Mouse (Mus musculus): ENCODE measurements at regions not wholly inside any gene's neighbourhood (a gene's known extent, or its start where the extent isn't known, plus 50 kb on each side); places are given as distances from the start of the nearest gene placed in this dataset.

GRCm38 (mm10) chr9:92661938-92662337 is 119.9 kb downstream of the Plod2 start:
- H3K4me3 ChIP-seq (replicated peaks; ENCODE audit: low read depth, low read length), result no peak overlapping the region
- TF ChIP-seq CTCF (IDR thresholded peaks at IDR 0.05; ENCODE audit: low read depth), result no peak
- no peak overlapping the region for H3K27ac ChIP-seq
- H3K4me2 ChIP-seq (ENCODE audit: low read length), result no peak overlapping the region
- no peaks in the 10 kb centered on the region for H3K36me3 ChIP-seq (ENCODE audit: insufficient read depth, low read length)
- no peaks in the 10 kb centered on the region for H3K4me1 ChIP-seq (replicated peaks; ENCODE audit: insufficient read depth, low read length)
- no peak overlapping the region for H3K9ac ChIP-seq (ENCODE audit: low read depth, low read length)
- DNase-seq (ENCODE audit: low spot score) (no peak), ATAC-seq (replicated peaks; ENCODE audit: low FRiP score, low read depth) (no peak)
- WGBS, result 63% methylated on average over 2 of the region's 2 CpGs
- H3K27me3 ChIP-seq (ENCODE audit: insufficient read depth, low read length), result no peaks in the 10 kb centered on the region
- H3K9me3 ChIP-seq (replicated peaks; ENCODE audit: low read length), result no peaks in the 10 kb centered on the region

DNA sequence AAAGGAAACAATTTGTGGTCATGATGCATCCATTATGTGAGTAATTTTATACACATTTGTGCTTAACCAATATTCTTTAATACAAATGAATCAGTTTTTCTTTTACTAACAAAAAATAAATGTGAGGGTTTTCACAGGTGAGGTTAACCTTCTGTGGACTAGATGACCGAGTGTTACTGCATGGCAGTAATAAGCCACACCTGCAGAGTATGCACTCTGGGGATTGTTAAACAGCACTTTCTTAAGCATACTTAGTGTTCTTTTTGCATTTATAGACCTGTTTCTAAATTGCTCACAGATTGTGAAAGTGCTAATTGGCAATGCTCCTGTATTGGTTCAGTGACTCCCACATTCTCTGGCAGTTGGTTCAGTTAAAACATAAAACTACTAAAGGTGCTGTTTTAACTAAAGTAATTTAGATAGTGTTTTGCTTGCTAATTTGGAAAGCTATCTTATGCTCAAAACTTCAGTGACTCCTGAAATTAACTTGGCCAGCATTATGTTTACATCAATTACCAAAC is 125.4 kb downstream of the Plod2 start:
- ATAC-seq (replicated peaks; ENCODE audit: low FRiP score, low read depth), result no peak
- Histone ChIP-seq H3K9ac (ENCODE audit: low read depth, low read length) (no peak overlapping the region), H3K36me3 (ENCODE audit: insufficient read depth, low read length) (no peaks in the 10 kb centered on the region), H3K4me2 (ENCODE audit: low read length) (no peak overlapping the region), H3K27ac (no peak overlapping the region), H3K4me3 (replicated peaks; ENCODE audit: low read depth, low read length) (no peak overlapping the region), H3K9me3 (replicated peaks; ENCODE audit: low read length) (no peaks in the 10 kb centered on the region), H3K4me1 (replicated peaks; ENCODE audit: insufficient read depth, low read length) (no peaks in the 10 kb centered on the region), H3K27me3 (ENCODE audit: insufficient read depth, low read length) (no peaks in the 10 kb centered on the region)
- no peak for TF ChIP-seq CTCF (IDR thresholded peaks at IDR 0.05; ENCODE audit: low read depth)
- no peak for DNase-seq (ENCODE audit: low spot score)
- 66% methylated on average over 1 of the region's 1 CpGs for WGBS

DNA sequence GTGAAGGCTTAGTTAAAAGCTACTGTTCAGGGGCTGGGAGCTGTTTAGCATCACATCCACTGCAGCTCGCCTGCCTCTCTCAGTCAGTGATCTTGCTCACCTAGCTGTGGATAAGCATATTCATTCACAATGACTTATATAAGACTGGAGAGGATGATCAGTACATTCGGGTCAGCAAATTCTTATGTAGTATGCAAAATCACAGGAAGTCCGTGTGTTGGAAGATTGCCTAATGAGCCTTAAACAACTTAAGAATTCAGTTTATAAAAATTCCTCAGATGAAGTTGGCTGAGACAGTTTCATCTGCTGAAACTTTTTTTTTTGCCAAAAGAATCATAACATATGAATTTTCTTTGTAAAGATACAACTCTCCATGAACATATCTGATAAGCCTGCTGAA is 129.9 kb downstream of the Plod2 start:
- H3K9me3 ChIP-seq (replicated peaks; ENCODE audit: low read length), result no peaks in the 10 kb centered on the region
- no peak for TF ChIP-seq CTCF (IDR thresholded peaks at IDR 0.05; ENCODE audit: low read depth)
- WGBS, result 74% methylated on average over 3 of the region's 3 CpGs
- no peak for DNase-seq (ENCODE audit: low spot score)
- ATAC-seq (replicated peaks; ENCODE audit: low FRiP score, low read depth), result no peak
- H3K4me2 ChIP-seq (ENCODE audit: low read length), result no peak overlapping the region
- no peak overlapping the region for H3K9ac ChIP-seq (ENCODE audit: low read depth, low read length)
- no peak overlapping the region for H3K27ac ChIP-seq
- no peaks in the 10 kb centered on the region for H3K36me3 ChIP-seq (ENCODE audit: insufficient read depth, low read length)
- H3K4me3 ChIP-seq (replicated peaks; ENCODE audit: low read depth, low read length), result no peak overlapping the region
- H3K27me3 ChIP-seq (ENCODE audit: insufficient read depth, low read length), result no peaks in the 10 kb centered on the region
- no peaks in the 10 kb centered on the region for H3K4me1 ChIP-seq (replicated peaks; ENCODE audit: insufficient read depth, low read length)

GRCm38 (mm10) chr9:92694361-92695016 is 152.5 kb downstream of the Plod2 start:
- no peak overlapping the region for H3K27ac ChIP-seq
- TF ChIP-seq CTCF (IDR thresholded peaks at IDR 0.05; ENCODE audit: low read depth), result no peak
- peak; percentile 75 for DNase-seq (ENCODE audit: low spot score)

DNA sequence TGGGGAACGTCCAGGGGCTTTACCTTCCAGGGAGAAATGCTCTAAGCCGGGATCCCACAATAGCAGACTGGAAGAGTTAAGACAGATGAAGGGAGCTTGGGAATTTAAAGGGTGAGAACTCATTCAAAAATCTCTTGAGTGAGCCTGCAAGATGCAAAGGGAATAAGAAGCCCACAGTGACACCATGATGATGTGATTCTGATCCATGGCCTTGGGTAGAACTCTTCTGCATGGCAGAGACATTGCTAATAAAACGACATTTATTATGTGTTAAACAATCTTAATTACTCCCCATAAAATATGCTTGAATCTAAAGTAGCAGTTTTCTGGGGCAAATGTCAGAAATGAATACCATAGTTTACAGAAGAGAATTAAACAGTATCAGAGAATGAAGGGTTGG is 155.9 kb downstream of the Plod2 start:
- no peak for ATAC-seq (replicated peaks; ENCODE audit: low FRiP score, low read depth)
- Histone ChIP-seq H3K4me2 (ENCODE audit: low read length) (no peak overlapping the region), H3K9ac (ENCODE audit: low read depth, low read length) (no peak overlapping the region), H3K36me3 (ENCODE audit: insufficient read depth, low read length) (no peaks in the 10 kb centered on the region), H3K27me3 (ENCODE audit: insufficient read depth, low read length) (no peaks in the 10 kb centered on the region), H3K4me1 (replicated peaks; ENCODE audit: insufficient read depth, low read length) (no peaks in the 10 kb centered on the region), H3K4me3 (replicated peaks; ENCODE audit: low read depth, low read length) (no peak overlapping the region), H3K27ac (no peak overlapping the region), H3K9me3 (replicated peaks; ENCODE audit: low read length) (no peaks in the 10 kb centered on the region)
- 71% methylated on average over 3 of the region's 3 CpGs for WGBS
- no peak for TF ChIP-seq CTCF (IDR thresholded peaks at IDR 0.05; ENCODE audit: low read depth)
- no peak for DNase-seq (ENCODE audit: low spot score)

More at GRCm38 (mm10) chr9:92694361-92695016, 152.5 kb downstream of the Plod2 start:
- Histone ChIP-seq H3K9me3 (replicated peaks; ENCODE audit: low read length) (no peaks in the 10 kb centered on the region), H3K4me3 (replicated peaks; ENCODE audit: low read depth, low read length) (no peak overlapping the region), H3K9ac (ENCODE audit: low read depth, low read length) (no peak overlapping the region), H3K4me2 (ENCODE audit: low read length) (no peak overlapping the region), H3K36me3 (ENCODE audit: insufficient read depth, low read length) (no peaks in the 10 kb centered on the region), H3K27me3 (ENCODE audit: insufficient read depth, low read length) (no peaks in the 10 kb centered on the region), H3K4me1 (replicated peaks; ENCODE audit: insufficient read depth, low read length) (no peaks in the 10 kb centered on the region)
- whole genome bisulfite sequencing, result 32% methylated on average over 6 of the region's 6 CpGs
- ATAC-seq (replicated peaks; ENCODE audit: low FRiP score, low read depth), result no peak

GRCm38 (mm10) chr9:92704752-92705151 is 162.7 kb downstream of the Plod2 start:
- no peak overlapping the region for H3K27ac ChIP-seq
- ATAC-seq (replicated peaks; ENCODE audit: low FRiP score, low read depth) (no peak), DNase-seq (ENCODE audit: low spot score) (no peak)
- TF ChIP-seq CTCF (IDR thresholded peaks at IDR 0.05; ENCODE audit: low read depth), result no peak
- WGBS, result 79% methylated on average over 2 of the region's 2 CpGs
- H3K4me3 ChIP-seq (replicated peaks; ENCODE audit: low read depth, low read length), result no peak overlapping the region
- H3K4me2 ChIP-seq (ENCODE audit: low read length), result no peak overlapping the region
- no peaks in the 10 kb centered on the region for H3K27me3 ChIP-seq (ENCODE audit: insufficient read depth, low read length)
- H3K9me3 ChIP-seq (replicated peaks; ENCODE audit: low read length), result no peaks in the 10 kb centered on the region
- H3K4me1 ChIP-seq (replicated peaks; ENCODE audit: insufficient read depth, low read length), result no peaks in the 10 kb centered on the region
- no peak overlapping the region for H3K9ac ChIP-seq (ENCODE audit: low read depth, low read length)
- no peaks in the 10 kb centered on the region for H3K36me3 ChIP-seq (ENCODE audit: insufficient read depth, low read length)

GRCm38 (mm10) chr9:92707011-92707410 is 165.0 kb downstream of the Plod2 start:
- Histone ChIP-seq H3K27me3 (ENCODE audit: insufficient read depth, low read length) (no peaks in the 10 kb centered on the region), H3K4me1 (replicated peaks; ENCODE audit: insufficient read depth, low read length) (no peaks in the 10 kb centered on the region), H3K9me3 (replicated peaks; ENCODE audit: low read length) (no peaks in the 10 kb centered on the region), H3K27ac (no peak overlapping the region), H3K9ac (ENCODE audit: low read depth, low read length) (no peak overlapping the region), H3K4me2 (ENCODE audit: low read length) (no peak overlapping the region), H3K4me3 (replicated peaks; ENCODE audit: low read depth, low read length) (no peak overlapping the region), H3K36me3 (ENCODE audit: insufficient read depth, low read length) (no peaks in the 10 kb centered on the region)
- DNase-seq (ENCODE audit: low spot score) (no peak), ATAC-seq (replicated peaks; ENCODE audit: low FRiP score, low read depth) (no peak)
- no peak for TF ChIP-seq CTCF (IDR thresholded peaks at IDR 0.05; ENCODE audit: low read depth)
- WGBS, result 54% methylated on average over 6 of the region's 6 CpGs
